Mouse (Mus musculus): ENCODE data around the gene Dnase1l2.

Gene Dnase1l2

GRCm38 (mm10) chr17:24402371-24402770, 40.5 kb downstream of the Dnase1l2 start:
- in situ Hi-C loops (cut with MboI; ENCODE audit: low pct_unique_long_range_greater_than_20kb in 1 of 2, low sequenced_read_pairs in 2 of 2, unreplicated experiment in 1 of 2) = no loop called here

GRCm38 (mm10) chr17:24394456-24394855, 48.4 kb downstream of the Dnase1l2 start:
- in situ Hi-C loops (cut with MboI; ENCODE audit: low pct_unique_long_range_greater_than_20kb in 1 of 2, low sequenced_read_pairs in 2 of 2, unreplicated experiment in 1 of 2) = no loop called here

DNA sequence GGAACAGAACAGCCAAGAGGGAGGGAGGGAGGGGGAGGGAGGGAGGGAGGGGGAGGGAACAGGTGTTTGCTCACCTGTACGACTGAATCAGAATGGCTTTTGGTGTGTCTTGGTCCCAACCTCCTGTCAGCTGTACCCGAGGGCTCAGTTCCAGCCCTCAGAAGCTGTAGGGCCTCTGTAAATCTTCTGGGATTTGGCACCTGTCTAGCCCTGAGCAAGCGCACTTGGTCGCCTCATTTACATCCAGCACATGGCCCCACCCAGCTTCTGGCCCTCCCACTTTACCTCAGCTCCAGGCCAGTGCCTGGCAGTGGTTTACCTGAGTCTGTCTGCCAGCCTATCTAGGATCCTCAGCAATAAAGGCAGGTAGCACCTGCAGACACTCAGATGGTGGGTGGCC, 49.4 kb downstream of the Dnase1l2 start:
- in situ Hi-C loops (cut with MboI; ENCODE audit: low pct_unique_long_range_greater_than_20kb in 1 of 2, low sequenced_read_pairs in 2 of 2, unreplicated experiment in 1 of 2) = no loop called here

- in situ Hi-C loops (cut with MboI; ENCODE audit: low pct_unique_long_range_greater_than_20kb in 1 of 2, low sequenced_read_pairs in 2 of 2, unreplicated experiment in 1 of 2) = no loop called here
Measured at GRCm38 (mm10) chr17:24391149-24391548, 51.8 kb downstream of the Dnase1l2 start.

Data from mouse embryonic stem cell (cell line).